Mouse (Mus musculus) spleen, adult 2 months (tissue): Measurements from ENCODE around the gene Kcnj2.

Source experiments
- CTCF ChIP-seq: fragments of 200-500 bp; IDR thresholded peaks from 2 replicates; pipeline ENCODE4 v1.5.1; 2011; ENCODE audit warnings: mild to moderate bottlenecking, inconsistent platforms; ENCODE audit not compliant: insufficient read depth, insufficient read length, insufficient replicate concordance; ENCODE audit errors: extremely low read depth
- POLR2A ChIP-seq: fragments of 200-500 bp; IDR thresholded peaks from 2 replicates; pipeline ENCODE4 v1.6.1; 2011; ENCODE audit warnings: low read depth, low read length, inconsistent platforms

DNA sequence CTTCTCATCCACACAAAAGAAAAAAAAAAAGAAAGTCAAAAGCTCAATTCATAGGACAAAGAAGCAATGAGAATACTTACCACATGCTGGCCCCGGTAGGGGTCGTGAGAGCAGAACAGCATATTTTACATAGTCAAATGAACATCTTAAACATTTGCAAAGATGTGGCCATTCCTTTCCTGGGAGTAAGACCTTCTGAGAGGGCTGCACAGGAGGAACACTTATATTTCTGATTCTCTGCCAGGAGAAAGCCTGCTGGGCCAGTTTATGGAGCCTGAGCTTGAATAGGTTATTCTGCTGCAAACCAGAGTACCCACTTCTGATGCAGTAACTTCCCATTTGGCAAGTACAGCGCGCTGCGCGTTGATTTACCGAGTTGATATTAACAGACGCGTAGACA lies 55.5 kb downstream of the Kcnj2 start:
- no peak for TF ChIP-seq CTCF
- TF ChIP-seq POLR2A: no peak
